Mouse (Mus musculus) olfactory bulb, adult 2 months (tissue): ENCODE measurements at regions not wholly inside any gene's neighbourhood (a gene's known extent, or its start where the extent isn't known, plus 50 kb on each side); places are given as distances from the start of the nearest gene placed in this dataset.

Experiments
- CTCF ChIP-seq: fragments of 200-500 bp; IDR thresholded peaks from 2 replicates; pipeline ENCODE4 v1.5.1; 2012; ENCODE audit warnings: low read depth, mild to moderate bottlenecking, low read length, moderate library complexity; ENCODE audit not compliant: insufficient read depth
- POLR2A ChIP-seq: fragments of 200-500 bp; IDR thresholded peaks from 2 replicates; pipeline ENCODE4 v1.6.1; 2012; ENCODE audit warnings: mild to moderate bottlenecking, low read depth, low read length, moderate library complexity; ENCODE audit not compliant: insufficient read depth

- no peak for TF ChIP-seq CTCF
- TF ChIP-seq POLR2A = no peak
Observed at GRCm38 (mm10) chr3:149736069-149736468, 745.7 kb upstream of the Adgrl2 start.
